Mouse (Mus musculus): Measurements from ENCODE around the gene Spice1.
A peak's percentile ranks its signal among the peaks of the same experiment; 100 is the strongest.

Spice1 gene

GRCm38 (mm10) chr16:44365522-44365921, 18.6 kb downstream of the Spice1 start:
- DNase-seq (ENCODE audit: low spot score), result no peak

- no peak for DNase-seq (ENCODE audit: low spot score)
These were observed 28.5 kb downstream of the Spice1 start for GRCm38 (mm10) chr16:44375459-44375858.

- DNase-seq (ENCODE audit: low spot score), result no peak
These were observed 33.1 kb downstream of the Spice1 start for GRCm38 (mm10) chr16:44380006-44380405.

GRCm38 (mm10) chr16:44381578-44381977, 34.7 kb downstream of the Spice1 start:
- peak; percentile 10 for DNase-seq (ENCODE audit: low spot score)

GRCm38 (mm10) chr16:44383549-44383948, 36.6 kb downstream of the Spice1 start:
- DNase-seq (ENCODE audit: low spot score), result no peak

GRCm38 (mm10) chr16:44384251-44384650, 37.3 kb downstream of the Spice1 start:
- no peak for DNase-seq (ENCODE audit: low spot score)

GRCm38 (mm10) chr16:44391877-44392548, 45.1 kb downstream of the Spice1 start:
- DNase-seq (ENCODE audit: low spot score), result peak; percentile 82

- peak; percentile 98 for DNase-seq (ENCODE audit: low spot score)
These were observed 47.8 kb downstream of the Spice1 start, which contains the start of gene Cfap44 for GRCm38 (mm10) chr16:44394577-44395243. TSS of gene Cfap44 (plus strand) at chr16:44394796.

- no peak for DNase-seq (ENCODE audit: low spot score)
These were observed 58.0 kb downstream of the Spice1 start for GRCm38 (mm10) chr16:44404933-44405332.

- no peak for DNase-seq (ENCODE audit: low spot score)
These were observed 60.3 kb downstream of the Spice1 start for GRCm38 (mm10) chr16:44407211-44407610.

GRCm38 (mm10) chr16:44408290-44408689, 61.4 kb downstream of the Spice1 start:
- DNase-seq (ENCODE audit: low spot score), result no peak

- no peak for DNase-seq (ENCODE audit: low spot score)
These were observed 63.3 kb downstream of the Spice1 start for GRCm38 (mm10) chr16:44410176-44410575.

- no peak for DNase-seq (ENCODE audit: low spot score)
These were observed 70.7 kb downstream of the Spice1 start for GRCm38 (mm10) chr16:44417596-44417995.

- no peak for DNase-seq (ENCODE audit: low spot score)
These were observed 74.8 kb downstream of the Spice1 start for GRCm38 (mm10) chr16:44421735-44422134.

GRCm38 (mm10) chr16:44423499-44423898, 76.6 kb downstream of the Spice1 start:
- DNase-seq (ENCODE audit: low spot score), result no peak

GRCm38 (mm10) chr16:44428456-44428855, 81.5 kb downstream of the Spice1 start:
- DNase-seq (ENCODE audit: low spot score), result no peak

GRCm38 (mm10) chr16:44430021-44430420, 83.1 kb downstream of the Spice1 start:
- DNase-seq (ENCODE audit: low spot score), result no peak

GRCm38 (mm10) chr16:44434931-44435330, 88.0 kb downstream of the Spice1 start:
- no peak for DNase-seq (ENCODE audit: low spot score)

GRCm38 (mm10) chr16:44435481-44435880, 88.6 kb downstream of the Spice1 start:
- DNase-seq (ENCODE audit: low spot score), result peak; percentile 23
